Mouse (Mus musculus): ENCODE measurements around the gene Itgae. TPM values are rescaled to one million over a fixed set of nuclear protein-coding genes. Genes with fewer than 3 reads are reported as not detected.

Gene Itgae
- 0.50 and 0.51 TPM in 2 replicates for polyA plus RNA-seq (2016; fragmentation: Nextera tagmentation; extraction: Ambion mirVana)

DNA sequence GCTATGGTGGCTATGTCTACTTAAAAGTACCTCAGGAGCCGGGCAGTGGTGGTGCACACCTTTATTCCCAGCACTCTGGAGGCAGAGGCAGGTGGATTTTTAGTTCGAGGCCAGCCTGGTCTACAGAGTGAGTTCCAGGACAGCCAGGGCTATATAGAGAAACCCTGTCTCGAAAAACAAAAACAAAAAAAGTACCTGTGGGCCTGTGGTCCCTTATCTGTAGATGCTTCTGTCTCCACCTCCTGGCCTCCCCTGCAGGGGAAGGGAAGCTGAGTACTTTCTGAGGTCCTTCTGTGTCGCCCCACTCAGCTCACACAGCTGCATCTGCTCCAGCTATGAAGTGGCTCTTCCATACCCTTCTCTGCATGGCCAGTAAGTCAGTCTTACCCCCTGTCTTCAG is at the start of gene Itgae:
Itgae (plus strand) TSS at position 301 of the 400 bp plus-strand sequence.
- 76% methylated on average over 4 of the region's 4 CpGs for WGBS
- no peaks in the 10 kb centered on the region for H3K36me3 ChIP-seq
- no peak within 1 kb of the TSS for H3K4me3 ChIP-seq
- no peak within 1 kb of the TSS for H3K27ac ChIP-seq
- ATAC-seq (ENCODE audit: insufficient number of reproducible peaks, insufficient read depth, low FRiP score, low TSS enrichment), result no peak
- no peaks in the 10 kb centered on the region for H3K27me3 ChIP-seq
- no peaks in the 10 kb centered on the region for H3K9me3 ChIP-seq
- no peak within 1 kb of the TSS for H3K4me2 ChIP-seq (replicated peaks)
- H3K9ac ChIP-seq, result no peak within 1 kb of the TSS
- H3K4me1 ChIP-seq, result peaks cover 8% of the 10 kb centered on the region; the same call in 1 of the 2 replicates

DNA sequence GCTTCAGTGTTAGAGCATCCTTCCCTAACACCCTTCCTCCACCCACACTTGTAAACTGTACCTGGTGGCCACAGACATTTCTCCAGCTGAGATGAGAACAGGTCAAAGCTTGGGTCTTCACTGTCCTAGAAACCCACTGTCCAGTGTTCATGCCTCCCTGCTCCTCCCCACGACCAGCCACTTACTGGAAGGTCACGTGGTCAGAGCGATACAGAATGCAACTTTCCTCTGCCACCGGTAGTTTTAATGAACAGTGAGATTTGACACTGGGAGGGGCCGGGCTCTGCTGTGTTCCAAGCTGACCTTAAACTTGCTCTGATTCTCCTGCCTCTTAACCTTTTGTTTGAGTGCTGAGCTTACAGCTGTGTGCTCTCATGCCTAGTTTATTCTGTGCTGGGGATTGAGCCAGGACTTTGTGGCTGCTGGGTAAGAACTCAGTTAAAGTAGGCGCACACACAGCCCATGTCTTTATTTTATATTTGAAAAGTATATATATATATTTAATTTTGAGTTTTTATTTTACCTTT is 46.1 kb upstream of the Itgae start:
- H3K9ac ChIP-seq, result no peak overlapping the region
- no peak overlapping the region for H3K4me2 ChIP-seq (replicated peaks)
- 49% methylated on average over 6 of the region's 6 CpGs for WGBS
- H3K36me3 ChIP-seq, result no peaks in the 10 kb centered on the region; the same call in 1 of the 2 replicates
- no peak overlapping the region for H3K27ac ChIP-seq
- no peaks in the 10 kb centered on the region for H3K9me3 ChIP-seq
- no peak overlapping the region for H3K4me3 ChIP-seq
- no peaks in the 10 kb centered on the region for H3K27me3 ChIP-seq
- no peak for ATAC-seq (ENCODE audit: insufficient number of reproducible peaks, insufficient read depth, low FRiP score, low TSS enrichment)
- H3K4me1 ChIP-seq, result peaks cover 13% of the 10 kb centered on the region

DNA sequence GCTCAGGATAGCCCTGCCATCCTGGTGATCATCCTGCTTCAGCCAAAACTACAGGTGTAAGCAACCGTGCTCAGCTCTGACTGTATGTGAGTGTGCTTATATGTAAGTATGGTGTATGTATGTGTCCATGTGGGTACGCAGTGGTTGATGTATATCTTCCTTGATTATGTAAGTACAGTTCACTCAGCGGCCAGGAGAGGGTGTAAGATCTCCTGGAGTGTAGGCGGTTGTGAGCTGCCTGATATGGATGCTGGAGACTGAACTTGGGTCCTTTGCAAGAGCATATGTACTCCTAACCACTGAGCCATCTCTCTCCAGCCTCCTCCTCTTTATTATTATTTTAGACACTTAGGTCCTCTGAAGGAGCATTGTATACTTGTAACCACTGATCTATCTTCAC is 45.6 kb upstream of the Itgae start:
- 81% methylated on average over 4 of the region's 4 CpGs for WGBS
- Histone ChIP-seq H3K9ac (no peak overlapping the region), H3K9me3 (no peaks in the 10 kb centered on the region), H3K27ac (no peak overlapping the region), H3K27me3 (no peaks in the 10 kb centered on the region), H3K4me2 (replicated peaks) (no peak overlapping the region), H3K4me1 (peaks cover 13% of the 10 kb centered on the region), H3K4me3 (no peak overlapping the region), H3K36me3 (no peaks in the 10 kb centered on the region; the same call in 1 of the 2 replicates)
- ATAC-seq (ENCODE audit: insufficient number of reproducible peaks, insufficient read depth, low FRiP score, low TSS enrichment), result no peak

DNA sequence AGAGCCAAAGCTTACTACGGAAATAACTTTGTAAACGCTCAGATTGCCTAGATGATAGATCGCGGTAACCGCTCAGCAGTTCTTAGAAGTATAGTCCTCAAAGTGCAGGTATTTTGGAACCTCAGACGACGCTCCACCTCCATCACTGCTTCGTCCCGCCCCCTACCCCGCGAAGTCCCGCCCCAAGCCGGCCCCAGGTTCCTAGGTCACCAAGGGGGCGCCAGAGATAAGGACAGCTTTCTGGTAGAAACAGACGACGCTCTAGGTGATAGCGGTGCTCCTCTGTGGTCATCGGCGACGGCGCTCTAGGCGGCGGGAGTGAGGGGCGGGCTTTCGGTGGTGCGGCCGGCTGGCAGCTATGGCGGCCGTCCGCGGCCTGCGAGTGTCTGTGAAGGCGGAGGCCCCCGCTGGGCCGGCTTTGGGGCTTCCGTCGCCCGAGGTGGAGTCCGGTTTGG is 42.8 kb upstream of the Itgae start, which contains the start of gene Ncbp3:
Ncbp3 (plus strand) TSS at position 242 of the 455 bp plus-strand sequence.
- Histone ChIP-seq H3K9me3 (no peaks in the 10 kb centered on the region), H3K27me3 (no peaks in the 10 kb centered on the region), H3K4me3 (peak within 1 kb of the TSS; percentile 85), H3K9ac (peak within 1 kb of the TSS; percentile 92), H3K4me1 (peaks cover 13% of the 10 kb centered on the region), H3K4me2 (replicated peaks) (peak within 1 kb of the TSS; percentile 89), H3K36me3 (peaks cover 10% of the 10 kb centered on the region), H3K27ac (peak within 1 kb of the TSS; percentile 76)
- 1% methylated on average over 39 of the region's 39 CpGs for WGBS
- peak; percentile 95 for ATAC-seq (ENCODE audit: insufficient number of reproducible peaks, insufficient read depth, low FRiP score, low TSS enrichment)

DNA sequence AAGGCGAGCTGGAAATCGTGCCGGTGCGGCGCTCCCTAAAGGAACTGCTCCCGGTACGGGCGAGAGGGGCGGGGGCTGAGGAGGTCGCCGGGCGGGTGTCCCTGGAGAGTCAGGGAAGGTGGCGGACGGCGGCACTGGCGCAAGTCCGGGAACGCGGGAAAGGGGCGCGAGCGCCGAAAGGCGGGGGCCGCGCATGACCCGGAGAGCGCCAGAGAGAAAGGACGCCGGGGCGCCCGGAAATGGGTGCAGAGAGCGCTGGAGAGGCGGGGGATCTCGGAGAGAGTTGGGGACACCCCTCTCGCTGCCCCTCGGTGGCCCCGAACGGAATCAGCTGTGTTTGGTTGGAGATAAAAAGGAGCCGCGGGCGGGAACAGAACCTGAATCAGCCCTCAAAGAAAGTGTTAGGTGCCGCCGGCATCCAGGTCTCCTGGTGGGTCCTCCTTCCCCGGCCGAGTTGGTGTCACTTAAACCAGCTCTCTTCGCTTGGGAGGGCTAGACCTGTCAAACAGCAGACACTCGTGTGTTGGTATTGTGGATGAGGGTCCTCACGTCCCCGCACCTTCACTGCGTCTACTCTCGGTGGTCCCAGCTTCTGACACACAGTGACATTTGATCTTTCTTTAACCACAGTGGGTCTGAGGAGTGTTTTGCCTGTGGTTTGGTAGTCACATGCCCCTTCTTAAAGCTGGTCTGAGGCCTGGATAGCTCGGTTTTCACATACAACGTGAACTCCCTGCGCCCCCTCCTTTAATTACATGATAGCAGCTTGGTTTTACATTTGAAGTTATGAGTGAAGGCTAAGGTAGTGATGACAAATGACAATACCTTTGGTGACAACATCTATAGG is 42.1 kb upstream of the Itgae start:
- ATAC-seq (ENCODE audit: insufficient number of reproducible peaks, insufficient read depth, low FRiP score, low TSS enrichment), result peak; percentile 36; the same call in 1 of the 2 replicates
- Histone ChIP-seq H3K27me3 (no peaks in the 10 kb centered on the region), H3K36me3 (peaks cover 13% of the 10 kb centered on the region), H3K9me3 (no peaks in the 10 kb centered on the region), H3K4me1 (peaks cover 13% of the 10 kb centered on the region), H3K27ac (peak overlapping the region; percentile 76), H3K4me2 (replicated peaks) (peak overlapping the region; percentile 89), H3K4me3 (peak overlapping the region; percentile 85), H3K9ac (peak overlapping the region; percentile 92)
- WGBS, result 1% methylated on average over 55 of the region's 55 CpGs

DNA sequence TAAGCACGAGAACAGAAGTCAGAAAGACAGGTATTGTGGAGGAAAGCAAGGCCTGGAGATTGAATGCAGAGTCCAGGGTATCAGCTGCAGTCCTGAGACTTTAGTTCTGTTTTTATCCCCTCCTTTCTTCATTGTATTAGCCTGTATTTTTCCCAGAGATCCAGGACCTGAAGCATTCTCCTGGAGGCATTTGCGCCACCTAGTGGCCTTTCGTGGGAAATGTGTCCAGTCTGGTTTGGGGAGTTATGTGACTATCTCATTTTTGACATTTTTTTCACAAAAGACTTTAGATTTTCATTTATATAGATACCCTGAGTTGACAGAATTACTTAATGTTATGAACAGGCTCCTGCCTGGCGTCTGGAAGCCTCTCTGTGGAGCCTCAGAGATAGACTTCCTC is 41.0 kb upstream of the Itgae start:
- WGBS, result 3% methylated on average over 4 of the region's 4 CpGs
- Histone ChIP-seq H3K4me3 (peak overlapping the region; percentile 85), H3K27ac (peak overlapping the region; percentile 76; the same call in 1 of the 2 replicates)

DNA sequence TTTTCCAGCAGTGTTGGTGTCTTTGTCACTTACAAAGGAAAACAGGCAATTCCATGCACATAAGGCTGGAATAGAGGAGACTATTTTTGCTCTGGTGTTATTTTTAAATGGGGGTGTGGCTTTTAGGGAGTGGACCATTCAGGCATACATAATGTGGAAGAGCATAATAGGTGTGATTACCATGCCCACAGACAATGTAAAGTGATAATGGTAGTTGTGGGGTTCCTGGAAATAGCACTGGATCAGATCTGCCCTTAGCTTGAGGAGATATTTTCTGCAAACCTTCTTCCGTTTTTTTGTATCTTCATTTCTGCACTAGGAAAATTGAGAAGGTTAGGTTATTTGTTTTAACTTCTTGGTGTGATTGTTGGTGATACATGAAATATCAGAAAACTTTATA is 37.6 kb upstream of the Itgae start:
- no peak overlapping the region for H3K4me2 ChIP-seq (replicated peaks)
- no peak overlapping the region for H3K9ac ChIP-seq
- no peak overlapping the region for H3K4me3 ChIP-seq
- no peaks in the 10 kb centered on the region for H3K9me3 ChIP-seq
- no peaks in the 10 kb centered on the region for H3K27me3 ChIP-seq
- peaks cover 56% of the 10 kb centered on the region for H3K36me3 ChIP-seq
- ATAC-seq (ENCODE audit: insufficient number of reproducible peaks, insufficient read depth, low FRiP score, low TSS enrichment), result no peak
- peaks cover 9% of the 10 kb centered on the region for H3K4me1 ChIP-seq
- H3K27ac ChIP-seq, result no peak overlapping the region
- WGBS, result 88% methylated on average over 1 of the region's 1 CpGs

More for the DNA sequence above, 41.0 kb upstream of the Itgae start:
- Histone ChIP-seq H3K9ac (peak overlapping the region; percentile 92; the same call in 1 of the 2 replicates), H3K9me3 (no peaks in the 10 kb centered on the region), H3K4me1 (peaks cover 9% of the 10 kb centered on the region), H3K36me3 (peaks cover 24% of the 10 kb centered on the region), H3K4me2 (replicated peaks) (peak overlapping the region; percentile 89), H3K27me3 (no peaks in the 10 kb centered on the region)
- no peak for ATAC-seq (ENCODE audit: insufficient number of reproducible peaks, insufficient read depth, low FRiP score, low TSS enrichment)

DNA sequence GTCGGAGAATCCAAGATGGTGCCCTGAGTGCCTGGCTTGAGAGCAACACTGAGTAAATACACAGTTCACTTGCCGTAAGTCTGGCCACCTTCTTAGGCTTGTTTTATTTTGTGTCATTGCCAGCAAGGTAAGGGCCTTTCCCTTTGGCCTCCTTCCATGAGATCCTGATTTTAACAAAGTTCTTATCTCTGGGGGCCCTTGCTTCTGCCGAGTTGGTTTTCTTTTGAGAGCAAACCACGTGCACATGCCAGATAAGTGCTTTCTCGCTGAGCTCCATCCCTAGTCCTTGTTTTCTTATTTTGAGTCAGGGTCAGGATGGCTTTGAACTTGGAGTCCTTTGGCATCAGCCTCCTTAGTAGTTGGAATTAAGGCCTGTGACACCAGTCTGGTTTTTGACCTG is 32.7 kb upstream of the Itgae start:
- H3K4me3 ChIP-seq, result no peak overlapping the region
- H3K9me3 ChIP-seq, result no peaks in the 10 kb centered on the region
- no peaks in the 10 kb centered on the region for H3K4me1 ChIP-seq
- no peak for ATAC-seq (ENCODE audit: insufficient number of reproducible peaks, insufficient read depth, low FRiP score, low TSS enrichment)
- H3K27ac ChIP-seq, result no peak overlapping the region
- peaks cover 64% of the 10 kb centered on the region for H3K36me3 ChIP-seq
- H3K9ac ChIP-seq, result no peak overlapping the region
- WGBS, result 88% methylated on average over 5 of the region's 5 CpGs
- no peak overlapping the region for H3K4me2 ChIP-seq (replicated peaks)
- H3K27me3 ChIP-seq, result no peaks in the 10 kb centered on the region

DNA sequence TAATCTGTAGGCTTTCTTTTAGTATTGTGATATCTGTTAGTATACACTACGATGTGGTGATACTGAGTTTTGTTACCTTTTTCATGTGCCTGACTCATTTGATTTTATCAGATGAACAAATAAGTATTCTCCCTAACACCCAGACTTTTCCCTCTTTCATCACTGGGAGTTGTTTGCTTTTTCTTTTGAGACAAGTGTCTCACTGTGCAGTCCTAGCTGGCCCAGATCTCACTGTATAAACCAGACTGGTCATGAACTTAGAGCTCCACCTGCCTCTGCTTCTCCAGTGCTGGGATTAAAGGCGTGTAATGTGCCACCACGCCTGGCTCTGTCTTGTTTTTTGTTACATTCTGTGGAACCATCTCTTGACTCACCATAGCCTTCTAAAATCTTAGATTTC is 30.8 kb upstream of the Itgae start:
- H3K9ac ChIP-seq, result no peak overlapping the region
- peaks cover 53% of the 10 kb centered on the region for H3K36me3 ChIP-seq
- H3K27ac ChIP-seq, result no peak overlapping the region
- H3K4me1 ChIP-seq, result no peaks in the 10 kb centered on the region
- no peak for ATAC-seq (ENCODE audit: insufficient number of reproducible peaks, insufficient read depth, low FRiP score, low TSS enrichment)
- no peak overlapping the region for H3K4me2 ChIP-seq (replicated peaks)
- H3K27me3 ChIP-seq, result no peaks in the 10 kb centered on the region
- no peak overlapping the region for H3K4me3 ChIP-seq
- no peaks in the 10 kb centered on the region for H3K9me3 ChIP-seq
- WGBS, result 84% methylated on average over 3 of the region's 3 CpGs

DNA sequence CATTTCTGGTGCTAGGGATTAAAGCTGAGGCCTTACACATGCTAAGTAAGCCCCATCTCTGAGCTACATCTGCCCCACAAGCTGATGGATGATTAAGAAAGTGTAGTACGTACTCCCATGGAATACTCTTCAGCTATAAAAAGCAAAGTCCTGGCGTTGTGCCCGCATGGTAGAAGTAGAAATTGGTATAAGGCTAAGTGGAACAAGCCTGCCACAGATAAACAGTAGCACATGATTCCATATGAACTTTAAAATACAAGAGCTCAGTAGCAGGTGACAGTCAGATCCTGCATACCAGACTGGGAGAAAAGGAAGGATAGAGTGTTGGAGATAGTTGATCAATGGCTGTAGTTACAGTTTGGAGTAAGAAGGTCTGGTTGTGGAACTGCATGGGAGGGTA is 29.0 kb upstream of the Itgae start:
- Histone ChIP-seq H3K4me3 (no peak overlapping the region), H3K4me1 (no peaks in the 10 kb centered on the region), H3K36me3 (peaks cover 43% of the 10 kb centered on the region), H3K9me3 (no peaks in the 10 kb centered on the region), H3K27me3 (no peaks in the 10 kb centered on the region), H3K4me2 (replicated peaks) (no peak overlapping the region), H3K27ac (no peak overlapping the region), H3K9ac (no peak overlapping the region)
- 93% methylated on average over 3 of the region's 3 CpGs for WGBS
- ATAC-seq (ENCODE audit: insufficient number of reproducible peaks, insufficient read depth, low FRiP score, low TSS enrichment), result no peak

DNA sequence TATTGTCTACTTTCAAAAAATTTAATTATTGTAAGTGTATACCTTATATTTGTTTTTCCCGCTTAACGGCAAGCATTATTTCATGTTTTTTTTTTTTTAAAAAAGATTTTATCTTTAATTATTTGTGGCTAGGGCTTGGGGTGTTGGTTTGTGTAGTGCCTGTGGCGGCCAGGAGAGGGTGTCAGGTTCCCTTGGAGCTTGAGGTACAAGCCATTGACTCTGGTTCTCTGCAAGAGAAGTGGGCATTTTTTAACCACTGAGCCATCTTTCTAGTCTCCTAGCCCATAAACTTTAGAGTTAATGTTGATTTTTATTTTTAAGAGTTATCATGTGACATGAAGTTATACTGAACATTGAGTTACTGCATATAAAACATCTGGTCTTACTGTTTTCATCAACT is 18.5 kb upstream of the Itgae start:
- 85% methylated on average over 3 of the region's 3 CpGs for WGBS
- Histone ChIP-seq H3K4me3 (no peak overlapping the region), H3K4me1 (no peaks in the 10 kb centered on the region), H3K9ac (no peak overlapping the region), H3K27me3 (no peaks in the 10 kb centered on the region), H3K4me2 (replicated peaks) (no peak overlapping the region), H3K36me3 (peaks cover 74% of the 10 kb centered on the region), H3K9me3 (no peaks in the 10 kb centered on the region), H3K27ac (no peak overlapping the region)
- ATAC-seq (ENCODE audit: insufficient number of reproducible peaks, insufficient read depth, low FRiP score, low TSS enrichment), result no peak

DNA sequence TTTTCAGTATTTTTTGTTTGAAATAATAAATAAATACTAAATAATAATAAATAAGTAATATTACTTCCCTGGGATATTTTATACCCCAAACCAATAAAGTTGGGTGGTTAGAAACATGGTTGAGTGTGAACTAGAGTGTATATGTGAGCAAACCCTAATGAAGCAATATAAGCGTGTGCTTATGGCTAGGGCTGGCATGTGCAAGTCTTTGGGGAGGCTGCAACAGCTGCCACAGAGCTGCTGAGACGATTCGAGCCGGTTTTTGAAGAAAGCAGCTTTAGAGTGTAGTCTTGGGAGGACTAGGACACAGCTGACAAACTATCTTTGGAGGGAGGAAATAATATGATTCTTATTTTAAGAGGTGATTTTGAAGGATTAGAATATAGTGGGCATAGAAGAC is 14.1 kb upstream of the Itgae start:
- Histone ChIP-seq H3K9ac (no peak overlapping the region), H3K4me1 (no peaks in the 10 kb centered on the region), H3K4me2 (replicated peaks) (no peak overlapping the region), H3K9me3 (no peaks in the 10 kb centered on the region), H3K4me3 (no peak overlapping the region), H3K36me3 (peaks cover 79% of the 10 kb centered on the region), H3K27ac (no peak overlapping the region), H3K27me3 (no peaks in the 10 kb centered on the region)
- 93% methylated on average over 4 of the region's 4 CpGs for WGBS
- no peak for ATAC-seq (ENCODE audit: insufficient number of reproducible peaks, insufficient read depth, low FRiP score, low TSS enrichment)

Measured in embryonic facial prominence, embryonic 12.5 days (tissue).